Mouse (Mus musculus): Measurements from ENCODE around the gene Cpm. TPM values are rescaled to one million over a fixed set of nuclear protein-coding genes. Genes with fewer than 3 reads are reported as not detected.

The Cpm gene
- polyA plus RNA-seq, 1 experiment from 2014 or later = 4.2 TPM

- H3K9me3 ChIP-seq (ENCODE audit: control insufficient read depth, low read length) = no peaks in the 10 kb centered on the region
- no peak overlapping the region for H3K4me2 ChIP-seq (ENCODE audit: low read depth, low read length)
- H3K36me3 ChIP-seq (ENCODE audit: control insufficient read depth, insufficient read depth, low read length) = no peaks in the 10 kb centered on the region
- ATAC-seq (ENCODE audit: low read depth) = no peak
- no peak overlapping the region for H3K9ac ChIP-seq (replicated peaks; ENCODE audit: low read depth, low read length)
- no peak overlapping the region for H3K4me3 ChIP-seq (ENCODE audit: low read depth, low read length)
- no peak overlapping the region for H3K27ac ChIP-seq (ENCODE audit: low read depth, low read length)
- no peaks in the 10 kb centered on the region for H3K27me3 ChIP-seq (ENCODE audit: control insufficient read depth, insufficient read depth, low read length)
- no peaks in the 10 kb centered on the region for H3K4me1 ChIP-seq (ENCODE audit: control insufficient read depth, insufficient read depth, low read length)
- WGBS = 87% methylated on average over 2 of the region's 2 CpGs
These were observed 18.4 kb upstream of the Cpm start for GRCm38 (mm10) chr10:117610794-117611384.

DNA sequence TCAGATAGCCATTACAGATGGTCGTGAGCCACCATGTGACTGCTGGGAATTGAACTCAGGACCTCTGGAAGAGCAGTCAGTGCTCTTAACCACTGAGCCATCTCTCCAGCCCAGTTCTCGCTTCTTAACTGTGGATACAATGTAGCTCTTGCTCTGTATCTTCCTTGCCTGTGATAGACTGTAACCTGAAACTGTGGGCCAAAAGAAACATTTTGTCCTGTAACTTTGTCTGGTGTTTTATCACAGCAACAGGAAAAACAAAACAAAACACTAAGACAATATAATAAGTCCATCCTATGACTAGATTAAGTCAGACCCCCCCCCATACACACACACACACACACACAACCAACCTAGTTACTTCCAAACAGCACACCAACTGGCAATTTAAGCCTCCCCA, 17.8 kb upstream of the Cpm start:
- no peak overlapping the region for H3K27ac ChIP-seq (ENCODE audit: low read depth, low read length)
- no peaks in the 10 kb centered on the region for H3K27me3 ChIP-seq (ENCODE audit: control insufficient read depth, insufficient read depth, low read length)
- H3K9me3 ChIP-seq (ENCODE audit: control insufficient read depth, low read length) = no peaks in the 10 kb centered on the region
- H3K4me3 ChIP-seq (ENCODE audit: low read depth, low read length) = no peak overlapping the region
- no peaks in the 10 kb centered on the region for H3K4me1 ChIP-seq (ENCODE audit: control insufficient read depth, insufficient read depth, low read length)
- no peak for ATAC-seq (ENCODE audit: low read depth)
- no peak overlapping the region for H3K4me2 ChIP-seq (ENCODE audit: low read depth, low read length)
- WGBS = 92% methylated on average over 2 of the region's 2 CpGs
- H3K36me3 ChIP-seq (ENCODE audit: control insufficient read depth, insufficient read depth, low read length) = no peaks in the 10 kb centered on the region
- no peak overlapping the region for H3K9ac ChIP-seq (replicated peaks; ENCODE audit: low read depth, low read length)

DNA sequence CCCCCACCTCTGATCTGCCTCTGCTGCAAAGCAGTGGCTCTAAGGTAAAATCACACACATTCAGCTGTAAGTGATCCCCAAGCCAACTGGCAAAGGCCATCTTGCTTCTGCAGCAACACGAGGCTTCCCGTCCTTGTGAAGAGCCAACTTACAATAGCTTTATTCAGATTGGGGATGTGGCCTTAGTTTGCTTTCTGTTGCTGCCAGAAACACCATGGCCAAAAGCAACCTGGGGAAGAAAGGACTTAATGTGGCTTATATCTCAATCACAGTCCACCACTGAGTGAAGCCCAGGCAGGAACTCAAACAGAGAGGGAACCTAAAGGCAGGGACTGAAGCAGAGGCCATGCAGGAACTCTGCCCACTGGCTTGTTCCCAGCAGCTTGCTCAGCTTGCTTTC, 17.3 kb upstream of the Cpm start:
- Histone ChIP-seq H3K4me3 (ENCODE audit: low read depth, low read length) (no peak overlapping the region), H3K4me2 (ENCODE audit: low read depth, low read length) (no peak overlapping the region), H3K9ac (replicated peaks; ENCODE audit: low read depth, low read length) (no peak overlapping the region), H3K4me1 (ENCODE audit: control insufficient read depth, insufficient read depth, low read length) (no peaks in the 10 kb centered on the region), H3K36me3 (ENCODE audit: control insufficient read depth, insufficient read depth, low read length) (no peaks in the 10 kb centered on the region), H3K27me3 (ENCODE audit: control insufficient read depth, insufficient read depth, low read length) (no peaks in the 10 kb centered on the region), H3K9me3 (ENCODE audit: control insufficient read depth, low read length) (no peaks in the 10 kb centered on the region), H3K27ac (ENCODE audit: low read depth, low read length) (no peak overlapping the region)
- no peak for ATAC-seq (ENCODE audit: low read depth)
- WGBS = 82% methylated on average over 2 of the region's 2 CpGs

DNA sequence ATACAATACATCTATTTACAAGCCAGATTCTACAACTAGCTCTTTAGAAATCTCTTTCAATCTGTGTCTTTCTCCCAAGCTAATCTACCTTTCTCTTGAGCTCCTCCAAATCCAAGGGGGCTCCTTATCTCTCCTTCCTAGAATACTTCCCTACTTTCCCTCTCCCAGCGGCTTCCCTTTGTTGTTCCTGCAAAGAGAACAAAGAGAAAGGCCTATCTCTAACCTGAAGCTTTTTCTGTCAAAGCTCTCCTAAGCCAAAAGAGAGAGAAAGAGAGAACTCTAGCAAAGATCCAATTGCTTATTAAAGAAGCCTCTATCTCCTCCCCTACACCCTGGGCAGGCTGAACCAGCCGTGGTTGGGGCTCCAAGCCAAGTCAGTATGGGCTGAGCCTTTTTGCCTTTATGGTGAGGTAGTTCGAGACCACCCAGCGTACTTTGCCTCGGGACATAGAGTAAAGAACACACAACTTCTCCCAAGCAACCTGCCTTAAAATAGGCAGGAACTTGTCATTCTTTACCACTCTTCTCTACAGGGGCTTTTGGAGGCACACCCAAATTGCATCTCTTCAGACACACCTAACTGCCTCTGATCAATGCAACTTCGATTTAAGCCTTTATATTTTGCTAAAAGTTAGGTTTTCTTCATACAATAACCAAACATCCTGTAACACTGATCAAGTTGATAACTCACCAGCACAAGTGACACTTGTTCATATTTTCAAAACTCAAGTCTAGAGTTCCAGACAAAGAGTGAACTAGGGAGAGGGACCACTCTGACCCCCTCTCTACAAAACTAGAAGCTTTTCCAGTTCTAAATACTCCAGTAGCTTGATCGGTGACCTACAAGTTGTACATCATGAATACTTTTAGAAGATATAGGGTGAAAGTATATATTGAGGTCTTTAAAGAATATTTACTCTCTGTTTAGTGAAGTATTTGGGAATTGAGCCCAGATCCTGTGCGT, 16.4 kb upstream of the Cpm start:
- Histone ChIP-seq H3K27me3 (ENCODE audit: control insufficient read depth, insufficient read depth, low read length) (no peaks in the 10 kb centered on the region), H3K4me2 (ENCODE audit: low read depth, low read length) (no peak overlapping the region), H3K4me1 (ENCODE audit: control insufficient read depth, insufficient read depth, low read length) (no peaks in the 10 kb centered on the region), H3K27ac (ENCODE audit: low read depth, low read length) (no peak overlapping the region), H3K36me3 (ENCODE audit: control insufficient read depth, insufficient read depth, low read length) (no peaks in the 10 kb centered on the region), H3K9me3 (ENCODE audit: control insufficient read depth, low read length) (no peaks in the 10 kb centered on the region), H3K9ac (replicated peaks; ENCODE audit: low read depth, low read length) (no peak overlapping the region), H3K4me3 (ENCODE audit: low read depth, low read length) (no peak overlapping the region)
- 82% methylated on average over 8 of the region's 8 CpGs for WGBS
- ATAC-seq (ENCODE audit: low read depth) = no peak

DNA sequence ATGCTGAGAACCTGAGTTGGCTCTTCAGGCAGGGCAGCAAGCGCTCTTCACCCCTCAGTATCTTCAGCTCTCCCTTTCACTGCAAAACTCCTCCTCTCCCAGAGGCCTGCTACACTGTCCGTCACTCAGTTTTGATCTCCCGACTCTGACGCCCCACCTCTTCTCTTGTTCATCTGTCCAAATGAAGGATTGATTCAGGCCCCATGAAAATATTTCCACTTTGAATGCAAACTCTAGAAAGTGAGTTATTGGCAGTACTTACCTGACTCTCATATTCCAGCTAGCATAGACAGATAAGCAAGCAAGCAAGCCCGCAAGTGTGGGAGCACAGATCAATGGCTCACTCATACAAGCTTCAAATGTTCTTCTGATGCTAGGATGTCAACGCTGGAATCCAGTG, 15.3 kb upstream of the Cpm start:
- Histone ChIP-seq H3K4me3 (ENCODE audit: low read depth, low read length) (no peak overlapping the region), H3K36me3 (ENCODE audit: control insufficient read depth, insufficient read depth, low read length) (no peaks in the 10 kb centered on the region), H3K4me2 (ENCODE audit: low read depth, low read length) (no peak overlapping the region), H3K27ac (ENCODE audit: low read depth, low read length) (no peak overlapping the region), H3K9ac (replicated peaks; ENCODE audit: low read depth, low read length) (no peak overlapping the region), H3K4me1 (ENCODE audit: control insufficient read depth, insufficient read depth, low read length) (no peaks in the 10 kb centered on the region), H3K9me3 (ENCODE audit: control insufficient read depth, low read length) (no peaks in the 10 kb centered on the region), H3K27me3 (ENCODE audit: control insufficient read depth, insufficient read depth, low read length) (no peaks in the 10 kb centered on the region)
- 82% methylated on average over 6 of the region's 6 CpGs for WGBS
- ATAC-seq (ENCODE audit: low read depth) = no peak

- Histone ChIP-seq H3K9me3 (ENCODE audit: control insufficient read depth, low read length) (no peaks in the 10 kb centered on the region), H3K36me3 (ENCODE audit: control insufficient read depth, insufficient read depth, low read length) (no peaks in the 10 kb centered on the region), H3K4me1 (ENCODE audit: control insufficient read depth, insufficient read depth, low read length) (no peaks in the 10 kb centered on the region), H3K4me2 (ENCODE audit: low read depth, low read length) (no peak overlapping the region), H3K27me3 (ENCODE audit: control insufficient read depth, insufficient read depth, low read length) (no peaks in the 10 kb centered on the region), H3K9ac (replicated peaks; ENCODE audit: low read depth, low read length) (no peak overlapping the region), H3K27ac (ENCODE audit: low read depth, low read length) (no peak overlapping the region), H3K4me3 (ENCODE audit: low read depth, low read length) (no peak overlapping the region)
- no peak for ATAC-seq (ENCODE audit: low read depth)
- WGBS = 79% methylated on average over 3 of the region's 3 CpGs
These were observed 14.9 kb upstream of the Cpm start for GRCm38 (mm10) chr10:117614387-117614786.

DNA sequence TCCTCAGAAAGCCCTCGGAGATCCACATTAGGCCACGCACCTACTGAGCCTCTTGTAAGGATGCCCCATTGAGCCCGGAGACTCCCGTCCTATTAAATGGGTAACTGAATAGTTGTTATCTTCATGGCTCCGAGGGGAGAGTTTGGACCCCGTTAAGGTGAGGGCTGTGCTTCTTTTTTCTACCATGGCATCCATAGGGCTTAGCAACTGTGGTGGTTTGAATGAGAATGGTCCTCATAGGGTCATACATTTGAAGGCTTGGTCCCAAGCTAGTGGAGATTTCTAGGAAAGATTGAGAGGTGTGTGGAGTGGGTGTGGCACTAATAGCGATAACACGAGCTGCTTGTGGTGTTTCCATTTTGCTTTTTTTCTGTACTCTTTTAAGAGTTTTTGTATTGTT, 14.1 kb upstream of the Cpm start:
- Histone ChIP-seq H3K9ac (replicated peaks; ENCODE audit: low read depth, low read length) (no peak overlapping the region), H3K4me2 (ENCODE audit: low read depth, low read length) (no peak overlapping the region), H3K27ac (ENCODE audit: low read depth, low read length) (no peak overlapping the region), H3K4me1 (ENCODE audit: control insufficient read depth, insufficient read depth, low read length) (no peaks in the 10 kb centered on the region), H3K27me3 (ENCODE audit: control insufficient read depth, insufficient read depth, low read length) (no peaks in the 10 kb centered on the region), H3K36me3 (ENCODE audit: control insufficient read depth, insufficient read depth, low read length) (no peaks in the 10 kb centered on the region), H3K4me3 (ENCODE audit: low read depth, low read length) (no peak overlapping the region), H3K9me3 (ENCODE audit: control insufficient read depth, low read length) (no peaks in the 10 kb centered on the region)
- no peak for ATAC-seq (ENCODE audit: low read depth)
- WGBS = 93% methylated on average over 8 of the region's 8 CpGs

DNA sequence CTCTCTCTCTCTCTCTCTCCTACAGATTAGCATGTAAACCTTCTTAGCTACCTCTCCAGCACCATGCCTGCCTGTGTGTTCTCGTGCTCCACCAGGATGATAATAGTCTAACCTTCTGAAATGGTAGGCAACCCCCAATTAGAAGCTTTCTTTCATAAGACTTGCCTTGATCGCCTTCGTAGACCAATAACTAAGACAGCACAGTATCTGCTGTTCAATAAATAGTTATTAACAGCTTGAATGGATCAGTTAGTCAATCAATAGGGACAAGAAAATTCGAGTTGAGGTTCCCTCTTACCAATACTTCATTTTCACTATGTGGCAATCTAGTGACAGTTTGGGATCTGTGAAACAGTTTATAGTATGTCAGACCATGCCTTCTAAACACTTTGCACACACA, 13.6 kb upstream of the Cpm start:
- no peak for ATAC-seq (ENCODE audit: low read depth)
- Histone ChIP-seq H3K9me3 (ENCODE audit: control insufficient read depth, low read length) (no peaks in the 10 kb centered on the region), H3K27me3 (ENCODE audit: control insufficient read depth, insufficient read depth, low read length) (no peaks in the 10 kb centered on the region), H3K27ac (ENCODE audit: low read depth, low read length) (no peak overlapping the region), H3K4me3 (ENCODE audit: low read depth, low read length) (no peak overlapping the region), H3K4me1 (ENCODE audit: control insufficient read depth, insufficient read depth, low read length) (no peaks in the 10 kb centered on the region), H3K36me3 (ENCODE audit: control insufficient read depth, insufficient read depth, low read length) (no peaks in the 10 kb centered on the region), H3K4me2 (ENCODE audit: low read depth, low read length) (no peak overlapping the region), H3K9ac (replicated peaks; ENCODE audit: low read depth, low read length) (no peak overlapping the region)
- WGBS = 79% methylated on average over 4 of the region's 4 CpGs

DNA sequence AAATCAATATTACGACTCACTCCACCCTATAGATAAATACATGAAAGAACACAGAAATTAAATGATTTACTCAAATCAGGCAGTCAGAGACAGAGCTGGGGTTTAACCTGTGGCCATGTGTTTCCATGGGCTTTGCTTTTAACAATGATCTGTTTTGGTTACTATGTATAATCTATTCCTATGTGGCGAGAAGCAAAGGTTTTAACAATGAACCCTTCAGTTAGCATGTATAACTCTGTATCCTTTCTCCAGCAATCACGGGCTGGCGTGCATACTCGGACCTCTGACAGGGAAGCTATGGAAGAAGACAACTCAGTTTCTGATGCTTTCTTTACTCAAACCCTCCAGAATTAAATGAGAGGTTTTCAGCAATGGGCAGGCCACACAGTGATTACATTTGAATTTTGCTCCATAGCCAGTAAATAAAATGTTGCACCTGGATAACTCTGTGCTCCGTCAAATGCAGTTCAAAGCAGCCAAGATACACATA, 13.1 kb upstream of the Cpm start:
- no peak overlapping the region for H3K4me2 ChIP-seq (ENCODE audit: low read depth, low read length)
- H3K9me3 ChIP-seq (ENCODE audit: control insufficient read depth, low read length) = no peaks in the 10 kb centered on the region
- H3K4me3 ChIP-seq (ENCODE audit: low read depth, low read length) = no peak overlapping the region
- no peaks in the 10 kb centered on the region for H3K27me3 ChIP-seq (ENCODE audit: control insufficient read depth, insufficient read depth, low read length)
- H3K4me1 ChIP-seq (ENCODE audit: control insufficient read depth, insufficient read depth, low read length) = no peaks in the 10 kb centered on the region
- H3K27ac ChIP-seq (ENCODE audit: low read depth, low read length) = no peak overlapping the region
- H3K36me3 ChIP-seq (ENCODE audit: control insufficient read depth, insufficient read depth, low read length) = no peaks in the 10 kb centered on the region
- H3K9ac ChIP-seq (replicated peaks; ENCODE audit: low read depth, low read length) = no peak overlapping the region
- WGBS = 94% methylated on average over 6 of the region's 6 CpGs
- no peak for ATAC-seq (ENCODE audit: low read depth)
